Mouse (Mus musculus): ENCODE measurements around the gene Dnase1l2.
"Not testable (repeated sequence)": the region's sequence is repeated elsewhere in the genome, so short reads cannot be mapped to it uniquely, and the experiment has no call there.

Gene Dnase1l2

DNA sequence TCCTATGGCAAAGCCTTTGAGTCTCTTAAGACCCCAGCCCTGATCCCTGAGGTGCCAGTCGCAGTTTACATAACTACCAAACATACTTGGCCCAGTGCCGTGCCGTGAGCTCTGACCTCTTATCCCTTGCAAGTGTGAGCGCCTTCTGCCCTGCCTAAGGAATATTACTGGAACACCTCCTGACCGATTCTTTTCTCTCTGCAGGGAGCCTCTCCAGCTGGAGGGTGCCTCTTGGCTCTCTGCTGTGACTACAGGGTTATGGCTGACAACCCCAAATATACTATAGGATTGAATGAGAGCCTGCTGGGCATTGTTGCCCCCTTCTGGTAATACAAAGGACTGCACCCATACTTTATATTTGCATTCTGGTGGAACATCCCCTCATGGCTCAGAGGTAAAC is 5.9 kb downstream of the Dnase1l2 start:
- peak; percentile 40 to 55 for DNase-seq (ENCODE audit: low read depth in 2 of 2, low spot score in 2 of 2)

DNA sequence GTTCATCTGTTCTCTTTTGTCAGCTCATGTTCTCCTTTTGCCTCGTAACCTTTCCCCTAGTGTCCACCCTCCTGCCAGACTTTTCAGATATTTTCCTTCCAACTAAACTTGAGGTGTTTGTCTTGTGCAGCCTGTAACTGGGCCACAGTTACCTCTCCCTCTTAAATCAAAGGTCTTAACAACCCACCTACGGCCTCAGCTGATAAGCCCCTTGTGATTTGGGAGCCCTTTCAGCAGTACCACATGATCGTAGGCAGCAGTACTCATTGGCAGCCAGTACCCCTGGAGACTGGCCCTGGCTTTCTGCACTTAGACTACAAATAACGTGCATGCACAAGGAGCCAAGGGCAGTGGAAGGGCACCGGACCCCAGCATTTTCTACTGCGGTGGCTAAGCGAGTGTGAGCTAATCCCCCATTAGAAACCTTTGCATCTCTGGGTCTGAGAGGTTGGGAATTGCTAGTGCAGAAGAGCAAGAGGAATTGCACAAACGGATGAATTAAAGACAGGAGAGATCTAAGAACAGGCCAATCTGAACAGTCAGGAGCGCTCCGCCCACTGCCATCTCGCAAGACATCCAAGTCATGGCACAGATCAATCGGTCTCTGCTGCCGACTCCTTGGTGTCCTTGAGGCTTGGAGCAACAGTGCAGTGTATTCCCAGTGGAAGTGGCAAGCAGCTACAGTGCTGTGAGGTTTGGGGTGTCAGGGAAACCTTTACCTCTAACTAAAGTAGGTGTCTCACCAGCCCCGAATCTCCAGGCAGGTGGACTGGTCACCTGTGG is 13.5 kb downstream of the Dnase1l2 start:
- no peak for DNase-seq (ENCODE audit: low read depth in 2 of 2, low spot score in 2 of 2)

DNA sequence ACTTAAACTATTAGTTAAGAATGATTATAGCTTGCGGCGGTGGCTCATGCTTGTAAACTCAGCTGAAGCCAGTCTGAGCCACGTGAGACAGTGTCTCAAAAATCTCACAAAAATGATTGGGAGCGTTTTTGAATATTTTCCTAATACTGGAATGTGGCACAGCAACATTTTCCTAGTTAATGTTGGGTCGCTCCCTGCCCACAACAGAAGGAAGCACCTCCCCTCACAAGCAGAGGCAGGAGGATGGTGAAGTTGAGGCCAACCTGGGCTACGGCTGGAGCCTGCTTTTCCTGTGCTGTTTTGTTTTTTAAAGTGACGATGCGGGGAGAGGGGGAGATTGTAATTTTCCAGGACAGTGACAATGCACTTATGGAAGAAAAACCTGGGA is 15.7 kb downstream of the Dnase1l2 start:
- DNase-seq (ENCODE audit: low read depth in 2 of 2, low spot score in 2 of 2) = no peak

DNA sequence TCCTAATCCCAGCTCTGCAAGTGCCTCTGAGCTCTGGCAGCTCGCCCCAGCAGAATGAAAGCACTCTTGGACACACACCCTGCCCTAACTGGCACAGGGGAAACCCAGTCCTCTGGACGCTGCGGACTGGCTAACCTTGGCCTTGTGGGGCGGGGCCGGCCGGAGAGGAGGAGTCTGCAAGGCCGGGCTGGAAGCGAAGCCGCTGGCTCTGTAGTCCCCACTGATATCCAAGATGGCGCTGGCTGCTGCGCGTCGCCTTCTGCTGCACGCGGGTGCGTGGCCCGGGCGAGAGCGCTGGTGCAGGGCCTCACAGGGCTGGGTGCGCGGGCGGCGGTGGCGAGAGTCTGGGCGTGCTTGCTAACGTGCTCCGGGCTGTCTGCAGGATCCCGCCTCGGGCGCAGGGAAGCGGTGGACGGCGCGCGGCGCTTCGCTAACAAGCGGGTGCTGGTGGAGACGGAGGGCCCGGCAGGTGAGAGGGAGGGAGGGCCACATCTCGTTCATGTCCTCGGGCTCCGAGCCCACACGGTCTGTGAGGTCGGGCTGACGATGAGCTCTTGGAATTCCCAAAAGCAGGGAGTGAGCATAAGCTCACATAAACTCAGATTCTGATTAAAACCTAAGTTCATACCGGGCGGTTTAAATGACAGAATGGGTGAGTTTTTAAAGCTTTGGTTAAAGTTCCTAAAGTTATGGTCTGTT is 16.3 kb downstream of the Dnase1l2 start, which contains the start of gene Eci1:
TSS of gene Eci1 (plus strand) at position 171 of the 699 bp plus-strand sequence.
- peak; percentile 58 to 65 for DNase-seq (ENCODE audit: low read depth in 2 of 2, low spot score in 2 of 2)

DNA sequence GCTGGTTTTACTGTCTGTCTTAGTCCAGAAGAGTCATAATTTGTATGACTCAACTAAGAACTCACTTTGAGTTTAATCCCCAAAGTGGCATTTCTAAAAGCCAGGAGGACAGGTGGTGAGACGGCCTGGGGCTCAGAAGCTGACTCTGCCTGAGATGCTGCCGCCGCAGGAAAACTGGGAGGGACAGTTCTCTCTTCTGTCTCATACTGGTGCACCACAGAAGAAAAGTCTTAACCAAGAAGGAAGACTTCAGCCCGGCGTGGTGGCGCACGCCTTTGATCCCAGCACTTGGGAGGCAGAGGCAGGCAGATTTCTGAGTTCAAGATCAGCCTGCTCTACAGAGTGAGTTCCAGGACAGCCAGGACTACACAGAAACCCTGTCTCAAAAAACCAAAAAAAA is 17.0 kb downstream of the Dnase1l2 start:
- no peak for DNase-seq (ENCODE audit: low read depth in 2 of 2, low spot score in 2 of 2)

DNA sequence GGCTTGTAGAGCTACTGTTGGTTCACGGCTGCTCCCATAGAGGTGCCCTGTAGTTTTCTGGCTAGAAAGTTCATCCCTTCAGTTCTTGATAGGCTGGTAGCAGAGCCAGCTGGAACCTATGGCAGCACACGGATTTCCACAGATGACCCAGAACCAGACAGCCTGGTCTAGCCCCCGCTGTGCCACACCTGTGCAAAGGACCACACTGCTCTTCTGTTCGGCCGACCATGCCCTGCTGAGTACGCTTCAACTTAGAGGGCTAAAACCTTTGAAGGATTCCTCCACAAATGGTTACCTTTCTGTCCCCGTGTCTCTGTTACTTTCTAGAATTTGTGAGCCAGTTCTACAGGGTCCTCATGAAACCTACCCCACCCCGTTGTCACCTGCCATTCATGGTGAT is 17.6 kb downstream of the Dnase1l2 start:
- DNase-seq (ENCODE audit: low read depth in 2 of 2, low spot score in 2 of 2) = not testable (repeated sequence)

DNA sequence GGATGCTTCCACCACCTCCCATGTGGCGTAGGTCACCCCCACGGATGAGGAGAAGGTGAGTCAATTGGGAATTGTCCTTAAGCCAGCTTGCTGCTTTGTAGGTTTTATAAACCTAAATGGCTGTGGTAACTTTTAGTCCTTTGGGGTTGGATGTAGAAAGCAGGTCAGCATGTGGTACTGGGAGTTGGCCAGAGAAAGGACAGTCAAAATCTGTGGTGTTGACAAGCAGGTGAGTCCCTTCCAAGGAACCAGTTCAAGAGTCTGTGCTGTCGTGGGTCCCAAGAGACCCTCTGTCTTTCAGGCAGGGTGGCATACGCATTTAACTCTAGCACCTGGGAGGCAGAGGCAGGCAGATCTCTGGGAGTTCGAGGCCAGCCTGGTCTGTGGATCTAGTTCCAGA is 18.4 kb downstream of the Dnase1l2 start:
- no peak for DNase-seq (ENCODE audit: low read depth in 2 of 2, low spot score in 2 of 2)

DNA sequence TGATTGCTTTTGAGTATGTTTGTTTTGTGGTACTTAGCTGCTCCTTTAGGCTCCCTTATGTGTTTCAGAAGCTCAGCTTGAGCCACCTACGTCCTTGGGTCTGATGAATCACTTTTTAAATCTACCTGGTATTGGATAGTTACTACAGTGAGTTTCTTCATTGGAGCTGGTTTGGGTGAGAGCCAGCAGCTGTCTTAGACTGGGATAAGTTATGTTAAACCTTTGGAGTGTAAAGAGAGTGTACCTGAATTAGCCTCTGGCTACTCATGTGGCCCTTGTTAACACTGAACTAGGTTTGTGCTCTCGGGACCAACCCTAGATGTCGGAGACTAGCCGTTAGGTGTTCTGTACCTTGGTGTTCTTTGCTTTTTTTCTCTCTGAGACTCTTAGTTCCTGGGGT is 19.8 kb downstream of the Dnase1l2 start:
- no peak for DNase-seq (ENCODE audit: low read depth in 2 of 2, low spot score in 2 of 2)

DNA sequence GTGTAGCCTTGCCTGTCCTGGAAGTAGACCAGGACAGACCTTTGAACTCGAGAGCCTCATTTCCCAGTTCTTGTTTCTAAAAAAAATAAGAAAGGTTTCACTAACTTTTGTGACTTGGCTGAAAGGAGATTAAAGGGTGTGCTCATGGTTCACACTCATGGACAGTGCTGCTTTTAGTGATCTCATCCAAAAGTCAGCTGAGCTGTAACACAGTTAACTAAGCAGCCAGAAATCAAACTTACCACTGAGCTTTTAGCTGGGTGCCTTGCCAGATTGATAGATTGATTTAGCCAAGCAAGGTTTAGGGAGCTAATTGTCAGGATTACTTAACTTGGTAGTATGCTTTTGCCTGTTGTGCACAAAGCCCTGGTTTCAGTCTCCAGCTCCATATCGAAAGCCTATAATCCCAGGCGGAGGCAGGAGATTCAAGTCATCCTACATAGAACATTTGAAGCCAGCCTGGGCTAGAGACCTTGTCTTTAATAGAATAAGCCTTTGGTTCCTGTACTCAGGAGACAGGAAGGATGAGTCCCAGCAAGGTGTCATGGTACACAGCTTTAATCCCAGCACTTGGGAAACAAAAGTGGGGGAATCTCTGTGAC is 26.8 kb downstream of the Dnase1l2 start:
- DNase-seq (ENCODE audit: low read depth in 2 of 2, low spot score in 2 of 2) = no peak

DNA sequence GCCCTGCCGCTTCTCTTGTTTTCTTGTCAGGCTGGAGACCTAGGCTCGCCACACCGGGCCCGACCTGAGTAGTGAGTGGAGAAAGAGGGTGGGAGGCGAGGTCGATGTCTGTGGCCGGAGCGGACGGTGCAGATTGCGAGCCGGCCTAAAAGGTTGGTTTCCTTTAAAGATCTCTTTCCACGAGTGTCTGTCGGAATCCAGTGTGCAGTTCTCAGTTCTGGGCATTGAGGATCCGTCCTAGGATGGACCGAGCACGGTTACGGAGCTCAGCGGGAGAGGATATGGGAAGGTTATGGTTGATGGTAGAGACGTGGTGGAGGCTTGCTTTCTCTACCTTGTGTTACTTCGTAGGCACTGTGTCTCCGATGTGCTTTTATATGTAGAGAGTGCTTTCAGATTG is 27.9 kb downstream of the Dnase1l2 start:
- no peak for DNase-seq (ENCODE audit: low read depth in 2 of 2, low spot score in 2 of 2)

DNA sequence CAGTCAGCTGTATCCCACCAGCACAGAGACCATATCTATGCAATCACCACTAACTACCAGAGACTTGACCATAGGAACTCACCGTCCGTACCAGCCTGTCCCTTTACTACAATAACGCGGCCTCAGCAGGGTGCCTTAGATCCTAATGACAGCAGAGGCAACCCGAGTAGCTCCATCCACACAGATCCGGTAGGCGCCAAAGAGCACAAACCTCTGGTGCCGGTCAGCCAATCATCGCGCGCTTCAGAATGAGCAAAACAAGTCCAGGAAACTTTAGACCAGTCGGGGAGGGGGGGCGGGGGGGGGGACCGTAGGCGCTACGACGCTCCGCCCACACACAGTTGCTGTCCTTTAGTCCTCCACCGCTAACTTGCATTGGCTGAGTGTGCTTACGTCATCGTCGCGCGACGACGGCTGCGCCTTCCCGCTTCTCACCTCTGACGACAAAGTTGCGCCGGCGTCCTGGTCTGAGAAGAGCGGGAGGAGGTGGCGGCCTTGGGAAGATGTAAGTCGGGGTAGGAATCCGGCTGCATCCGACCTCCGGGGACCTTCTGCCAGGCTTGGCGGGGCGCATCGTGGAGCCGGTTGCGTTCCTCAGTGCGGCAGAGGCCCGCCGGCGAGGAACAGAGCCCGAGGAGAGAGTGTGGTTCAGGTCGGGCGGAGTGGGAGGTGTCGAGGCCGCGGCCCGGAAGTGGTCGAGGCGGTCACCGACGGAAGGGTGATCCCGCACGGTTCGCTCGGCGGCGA is 28.5 kb downstream of the Dnase1l2 start, which contains the start of gene Rnps1:
TSS of gene Rnps1 (plus strand) at position 336 of the 747 bp plus-strand sequence.
- peak; percentile 78 to 83 for DNase-seq (ENCODE audit: low read depth in 2 of 2, low spot score in 2 of 2)

DNA sequence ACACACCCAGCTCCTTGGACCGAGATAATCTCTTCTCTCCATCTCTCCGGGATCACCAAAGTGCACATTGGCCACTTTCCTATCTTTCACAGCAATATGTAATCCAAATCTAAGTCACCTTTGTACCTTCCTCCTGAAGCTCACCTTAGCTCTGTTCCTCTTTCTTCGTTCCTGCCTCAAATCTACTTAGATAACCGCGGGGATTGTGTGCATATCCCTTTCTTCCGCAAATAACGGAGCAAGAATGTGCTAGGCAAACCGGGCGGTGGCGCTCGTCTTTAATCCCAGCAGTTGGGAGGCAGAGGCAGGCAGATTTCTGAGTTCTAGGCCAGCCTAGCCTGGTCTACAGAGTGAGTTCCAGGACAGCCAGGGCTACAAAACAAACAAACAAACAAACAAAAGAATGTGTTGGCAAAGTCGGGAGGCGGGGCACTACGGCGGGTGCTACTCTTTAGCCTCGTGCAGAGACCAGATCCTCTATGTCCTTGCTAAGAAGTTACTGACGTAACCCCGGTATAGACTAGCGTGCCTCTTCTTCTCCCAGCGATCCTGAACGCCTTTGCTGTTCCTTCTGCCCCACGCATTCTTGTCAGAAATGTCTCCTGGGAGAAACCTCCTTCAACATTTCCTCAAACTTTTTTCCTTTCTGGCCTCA is 29.2 kb downstream of the Dnase1l2 start:
- DNase-seq (ENCODE audit: low read depth in 2 of 2, low spot score in 2 of 2) = peak in 1 of 2 experiments; percentile 23

DNA sequence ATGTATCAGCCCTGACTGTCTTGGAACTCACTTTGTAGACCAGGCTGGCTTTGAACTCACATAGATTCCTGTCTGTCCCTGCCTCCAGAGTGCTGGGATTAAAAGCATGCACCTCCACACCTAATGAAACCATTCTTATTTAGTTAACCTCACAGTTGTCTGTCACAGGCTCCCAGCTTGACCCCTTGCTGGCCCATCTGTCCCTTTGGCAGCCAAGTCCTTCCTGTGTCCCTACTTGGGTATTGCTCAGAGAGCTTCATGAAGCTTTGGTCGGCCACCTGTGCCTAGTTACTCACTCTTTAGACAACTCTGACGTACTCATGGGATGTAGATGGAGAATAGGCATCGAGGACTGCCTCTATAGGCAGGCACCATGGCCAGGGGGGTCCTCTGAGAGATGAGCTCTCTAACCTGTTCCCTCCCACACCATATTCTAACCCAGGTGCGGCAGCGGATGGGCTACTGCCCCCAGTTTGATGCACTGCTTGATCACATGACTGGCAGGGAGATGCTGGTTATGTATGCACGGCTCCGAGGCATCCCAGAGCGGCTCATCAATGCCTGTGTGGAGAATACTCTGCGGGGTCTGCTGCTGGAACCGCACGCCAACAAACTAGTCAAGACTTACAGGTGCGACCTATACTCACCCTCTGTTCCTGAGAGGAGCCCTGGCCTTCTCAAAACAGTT is 35.6 kb downstream of the Dnase1l2 start:
- no peak for DNase-seq (ENCODE audit: low read depth in 2 of 2, low spot score in 2 of 2)

DNA sequence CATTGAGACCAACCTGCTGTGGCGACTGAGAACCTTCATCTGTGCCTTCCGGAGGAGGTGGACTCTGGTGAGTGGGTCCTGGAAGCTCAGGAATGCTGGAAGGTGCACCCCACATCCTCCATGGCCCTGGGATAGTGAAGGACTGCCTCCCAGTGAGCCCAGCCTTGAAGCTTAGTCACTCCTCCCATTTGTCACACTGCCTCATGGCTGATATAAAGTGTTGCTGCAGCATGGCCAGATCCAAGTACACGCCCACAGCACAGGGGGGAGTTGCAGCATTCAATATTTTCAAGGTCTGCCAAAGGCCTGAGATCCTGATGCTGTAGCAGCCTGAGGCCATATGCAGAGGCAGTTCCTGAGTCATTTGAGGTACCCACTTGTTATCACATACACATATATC is 40.5 kb downstream of the Dnase1l2 start:
- no peak for DNase-seq (ENCODE audit: low read depth in 2 of 2, low spot score in 2 of 2)

DNA sequence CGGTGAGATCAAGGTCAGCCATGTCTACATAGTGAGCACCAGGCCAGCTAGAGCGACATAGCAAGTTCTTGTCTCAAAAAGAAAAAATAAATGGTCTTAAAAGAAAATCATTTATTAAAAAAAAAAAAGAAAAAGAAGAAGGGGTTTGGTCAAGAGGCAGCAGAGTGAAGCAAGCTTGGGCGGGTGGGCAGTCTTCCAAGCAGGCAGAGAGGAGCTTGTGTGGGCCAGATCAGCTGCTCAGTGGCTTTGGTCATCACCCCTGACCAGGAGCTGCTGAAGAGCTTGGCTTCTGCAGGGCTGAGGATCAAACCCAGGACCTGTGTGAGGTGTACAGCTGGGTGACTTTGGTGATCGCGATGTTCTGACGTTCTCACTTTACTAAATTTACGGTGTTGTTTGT is 48.4 kb downstream of the Dnase1l2 start:
- DNase-seq (ENCODE audit: low read depth in 2 of 2, low spot score in 2 of 2) = no peak

DNA sequence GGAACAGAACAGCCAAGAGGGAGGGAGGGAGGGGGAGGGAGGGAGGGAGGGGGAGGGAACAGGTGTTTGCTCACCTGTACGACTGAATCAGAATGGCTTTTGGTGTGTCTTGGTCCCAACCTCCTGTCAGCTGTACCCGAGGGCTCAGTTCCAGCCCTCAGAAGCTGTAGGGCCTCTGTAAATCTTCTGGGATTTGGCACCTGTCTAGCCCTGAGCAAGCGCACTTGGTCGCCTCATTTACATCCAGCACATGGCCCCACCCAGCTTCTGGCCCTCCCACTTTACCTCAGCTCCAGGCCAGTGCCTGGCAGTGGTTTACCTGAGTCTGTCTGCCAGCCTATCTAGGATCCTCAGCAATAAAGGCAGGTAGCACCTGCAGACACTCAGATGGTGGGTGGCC is 49.4 kb downstream of the Dnase1l2 start:
- no peak for DNase-seq (ENCODE audit: low read depth in 2 of 2, low spot score in 2 of 2)

DNA sequence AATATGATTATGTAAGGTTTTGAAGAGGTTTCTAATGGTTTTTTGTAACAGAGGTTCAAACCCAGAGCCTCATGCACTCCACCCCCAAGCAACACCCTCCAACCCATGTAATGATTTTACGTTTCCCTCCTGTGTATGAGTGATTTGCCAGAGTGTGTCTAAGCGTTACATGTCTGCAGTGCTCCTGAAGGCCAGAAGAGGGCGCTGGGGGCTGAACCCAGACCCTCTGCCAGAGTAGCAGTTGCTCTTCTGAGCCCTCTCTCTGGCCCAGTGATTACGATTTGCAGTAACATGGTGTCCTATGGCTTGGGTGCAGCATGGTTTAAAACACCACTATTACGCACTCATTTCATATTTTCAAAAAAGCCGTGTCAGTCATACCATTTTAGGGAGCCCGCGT is 51.8 kb downstream of the Dnase1l2 start:
- no peak for DNase-seq (ENCODE audit: low read depth in 2 of 2, low spot score in 2 of 2)
